19 mouse cellular contexts compared by ENCODE assay signal in genomic region chr14:61192326-61192725, GRCm38 (mm10). TPM values are rescaled to one million over a fixed set of nuclear protein-coding genes. Genes with fewer than 3 reads are reported as not detected.
A peak's percentile ranks its signal among the peaks of the same experiment; 100 is the strongest.
DNase-seq lines count a peak whose midpoint lies in the region; ATAC-seq and TF ChIP-seq lines count a peak whose summit lies in the region.
"Had no signal": no experiment of that assay in that cellular context is flagged by ENCODE, and none has a peak within 500 bp of the region (broad histone marks: within the 10 kb centered on the region; RNA-seq: fewer than 3 reads in every experiment).

No protein-coding gene starts in this region.

- H3K4me3 ChIP-seq in heart, adult 2 months: no peak overlapping the region
- no peak overlapping the region for H3K4me3 ChIP-seq in midbrain, embryonic 11.5 days (ENCODE audit: low read depth, low read length)
- no peak overlapping the region for H3K4me3 ChIP-seq in midbrain, postnatal 0 days (ENCODE audit: low read depth, low read length)

- no peaks in the 10 kb centered on the region for H3K27me3 ChIP-seq in heart, adult 2 months (ENCODE audit: control insufficient read depth, insufficient read depth, low read length)
- H3K27me3 ChIP-seq in midbrain, embryonic 11.5 days (ENCODE audit: control insufficient read depth, insufficient read depth, low read length): no peaks in the 10 kb centered on the region
- no peaks in the 10 kb centered on the region for H3K27me3 ChIP-seq in midbrain, postnatal 0 days (ENCODE audit: insufficient read depth, low read length)
- H3K27me3 ChIP-seq: CH12.LX, Patski had no signal

- DNase-seq in heart, adult 11 months: peak; percentile 61
- DNase-seq in heart, adult 2 months: no peak
- peak; percentile 51 for DNase-seq in midbrain, embryonic 11.5 days (ENCODE audit: low spot score, missing footprints)
- no peak for DNase-seq in midbrain, postnatal 0 days (ENCODE audit: low spot score)
- DNase-seq in R1 (ENCODE audit: low read depth, low spot score): peak; percentile 10
- peak; percentile 5 for DNase-seq in gonadal fat pad, adult 2 months (ENCODE audit: low read depth)
- DNase-seq in kidney, postnatal 10 days: no peak
- DNase-seq: adrenal gland, adult 8-10 months; adrenal gland, postnatal 25 days; B cell, adult 2 months; cerebellum, adult 11 months; cerebellum, adult 11-12 months; cerebellum, adult 18-20 months had no signal

- TF ChIP-seq POLR2A in heart, adult 2 months (IDR thresholded peaks at IDR 0.05; ENCODE audit: insufficient read depth, low read depth, low read length): no peak

- H3K79me2 ChIP-seq in heart, adult 2 months (replicated peaks; ENCODE audit: control insufficient read depth, insufficient read depth, low read length): no peaks in the 10 kb centered on the region

- no peak for ATAC-seq in midbrain, embryonic 11.5 days (ENCODE audit: low FRiP score)
- ATAC-seq in midbrain, postnatal 0 days (ENCODE audit: low FRiP score): no peak
- ATAC-seq in megakaryocyte, adult 5-6 weeks (ENCODE audit: poor library complexity, severe bottlenecking): no peak
- ATAC-seq: activated CD4-positive, CD25-positive, alpha-beta regulatory T cell, adult 4 months; CD4-positive, CD25-positive, alpha-beta regulatory T cell, adult 4 months; Patski had no signal

- TF ChIP-seq EP300 in heart, adult 2 months (IDR thresholded peaks at IDR 0.05; ENCODE audit: insufficient read depth, low read depth, low read length): no peak

- intact Hi-C loops in heart, adult 2 months (cut with DNase I): no loop called here

- no peaks in the 10 kb centered on the region for H3K4me1 ChIP-seq in heart, adult 2 months (ENCODE audit: control insufficient read depth, insufficient read depth, low read length)
- H3K4me1 ChIP-seq in midbrain, embryonic 11.5 days (ENCODE audit: control insufficient read depth, insufficient read depth, low read length): no peaks in the 10 kb centered on the region
- no peaks in the 10 kb centered on the region for H3K4me1 ChIP-seq in midbrain, postnatal 0 days (ENCODE audit: insufficient read depth, low read length)

- no peak overlapping the region for H3K4me2 ChIP-seq in midbrain, embryonic 11.5 days
- no peak overlapping the region for H3K4me2 ChIP-seq in midbrain, postnatal 0 days (ENCODE audit: low read depth, low read length, poor library complexity, severe bottlenecking)

- no peaks in the 10 kb centered on the region for H3K9me3 ChIP-seq in midbrain, embryonic 11.5 days (ENCODE audit: control insufficient read depth, low read length)
- no peaks in the 10 kb centered on the region for H3K9me3 ChIP-seq in midbrain, postnatal 0 days (ENCODE audit: low read length)
- H3K9me3 ChIP-seq: G1E had no signal

- no peak overlapping the region for H3K27ac ChIP-seq in heart, adult 2 months
- H3K27ac ChIP-seq in midbrain, embryonic 11.5 days (ENCODE audit: low read depth, low read length): no peak overlapping the region
- no peak overlapping the region for H3K27ac ChIP-seq in midbrain, postnatal 0 days (ENCODE audit: low read depth, low read length)

- peaks cover 7% of the 10 kb centered on the region for H3K36me3 ChIP-seq in heart, adult 2 months (ENCODE audit: control insufficient read depth, insufficient read depth, low read length)
- no peaks in the 10 kb centered on the region; the same call in 1 of the 2 replicates for H3K36me3 ChIP-seq in midbrain, embryonic 11.5 days (ENCODE audit: control insufficient read depth, insufficient read depth, low read length)
- H3K36me3 ChIP-seq in midbrain, postnatal 0 days (ENCODE audit: insufficient read depth, low read length): peaks cover 13% of the 10 kb centered on the region; the same call in 1 of the 2 replicates

- H3K9ac ChIP-seq in heart, adult 2 months (ENCODE audit: low read depth, low read length): no peak overlapping the region
- H3K9ac ChIP-seq in midbrain, embryonic 11.5 days (ENCODE audit: low read length): no peak overlapping the region
- no peak overlapping the region for H3K9ac ChIP-seq in midbrain, postnatal 0 days (replicated peaks; ENCODE audit: low read length, poor library complexity, severe bottlenecking)

- 90% methylated on average over 10 of the region's 10 CpGs for WGBS in heart, adult 2 months
- 85% methylated on average over 10 of the region's 10 CpGs for WGBS in midbrain, embryonic 11.5 days
- WGBS in midbrain, postnatal 0 days: 86% methylated on average over 10 of the region's 10 CpGs

- TF ChIP-seq CTCF in heart, adult 2 months (IDR thresholded peaks at IDR 0.05): no peak
- TF ChIP-seq CTCF in midbrain, postnatal 0 days (IDR thresholded peaks at IDR 0.05): no peak

RNA-seq across cellular contexts. Expression of gene Sacs, which starts 54.1 kb away (rescaled TPM):
- total RNA-seq in heart, adult 2 months (2021): 10 to 100 TPM; 24.2 to 25.8 TPM
- 3.3 and 8.9 TPM in 2 replicates for polyA plus RNA-seq in heart, adult 2 months (2012; rRNA removed)
- polyA plus RNA-seq in midbrain, embryonic 11.5 days (2014; fragmentation: Nextera tagmentation; extraction: Ambion mirVana): 5.2 and 5.3 TPM in 2 replicates
- 42.0 and 50.8 TPM in 2 replicates for total RNA-seq in midbrain, postnatal 0 days (2014; rRNA removed)
- polyA plus RNA-seq in midbrain, postnatal 0 days (2015; fragmentation: Nextera tagmentation; extraction: Ambion mirVana): 4.7 and 5.8 TPM in 2 replicates
- 0.56 and 0.57 TPM in 2 replicates for polyA plus RNA-seq in gonadal fat pad, adult 2 months (2012; rRNA removed)
- 8.3 and 8.8 TPM in 2 replicates for total RNA-seq in megakaryocyte, adult 5-6 weeks (2015)
- 9.8 and 11.7 TPM in 2 replicates for total RNA-seq in megakaryocyte, adult 5-6 weeks (2017)

Comparison
In these comparisons a context has a peak if more than half of its experiments do, and no peak if none do; other contexts are left out.
1. DNase-seq: peak in heart, adult 11 months (single experiment), midbrain, embryonic 11.5 days (single experiment), R1 (single experiment) and gonadal fat pad, adult 2 months (single experiment); none in heart, adult 2 months (0 of 2), midbrain, postnatal 0 days (single experiment) and kidney, postnatal 10 days (single experiment).